Mouse (Mus musculus): ENCODE results near the gene Gpx4. TPM values are rescaled to one million over a fixed set of nuclear protein-coding genes. Genes with fewer than 3 reads are reported as not detected.

Gpx4 gene
- polyA plus RNA-seq, 1 experiment from 2014 or later: 557 TPM

GRCm38 (mm10) chr10:80102216-80102915 lies 55.4 kb downstream of the Gpx4 start:
- Histone ChIP-seq H3K4me3 (replicated peaks; ENCODE audit: low read length) (peak overlapping the region; percentile 90), H3K27me3 (ENCODE audit: control insufficient read depth, insufficient read depth, low read length) (no peaks in the 10 kb centered on the region), H3K4me2 (replicated peaks) (peak overlapping the region; percentile 93), H3K9ac (peak overlapping the region; percentile 91), H3K27ac (peak overlapping the region; percentile 78), H3K4me1 (replicated peaks; ENCODE audit: control insufficient read depth, insufficient read depth, low read length) (peaks cover 13% of the 10 kb centered on the region), H3K36me3 (replicated peaks; ENCODE audit: control insufficient read depth, insufficient read depth) (no peaks in the 10 kb centered on the region), H3K9me3 (ENCODE audit: control insufficient read depth, low read length) (no peaks in the 10 kb centered on the region)
- ATAC-seq (ENCODE audit: low FRiP score) (peak; percentile 86), DNase-seq (ENCODE audit: low spot score) (peak; percentile 82)
- under 1% methylated on average over 40 of the region's 59 CpGs for WGBS

- Histone ChIP-seq H3K4me2 (replicated peaks) (peak overlapping the region; percentile 93), H3K4me1 (replicated peaks; ENCODE audit: control insufficient read depth, insufficient read depth, low read length) (peaks cover 13% of the 10 kb centered on the region), H3K9me3 (ENCODE audit: control insufficient read depth, low read length) (no peaks in the 10 kb centered on the region), H3K36me3 (replicated peaks; ENCODE audit: control insufficient read depth, insufficient read depth) (no peaks in the 10 kb centered on the region), H3K27me3 (ENCODE audit: control insufficient read depth, insufficient read depth, low read length) (no peaks in the 10 kb centered on the region), H3K4me3 (replicated peaks; ENCODE audit: low read length) (peak overlapping the region; percentile 90; the same call in 1 of the 2 replicates), H3K27ac (peak overlapping the region; percentile 78), H3K9ac (peak overlapping the region; percentile 91)
- DNase-seq (ENCODE audit: low spot score) (no peak), ATAC-seq (ENCODE audit: low FRiP score) (no peak)
- 87% methylated on average over 2 of the region's 2 CpGs for WGBS
Observed at GRCm38 (mm10) chr10:80103032-80103431, 56.1 kb downstream of the Gpx4 start.

- no peaks in the 10 kb centered on the region for H3K9me3 ChIP-seq (ENCODE audit: control insufficient read depth, low read length)
- DNase-seq (ENCODE audit: low spot score): no peak
- no peaks in the 10 kb centered on the region for H3K27me3 ChIP-seq (ENCODE audit: control insufficient read depth, insufficient read depth, low read length)
- no peaks in the 10 kb centered on the region for H3K36me3 ChIP-seq (replicated peaks; ENCODE audit: control insufficient read depth, insufficient read depth)
- H3K9ac ChIP-seq: no peak overlapping the region
- no peak for ATAC-seq (ENCODE audit: low FRiP score)
- WGBS: 81% methylated on average over 3 of the region's 3 CpGs
- H3K4me3 ChIP-seq (replicated peaks; ENCODE audit: low read length): no peak overlapping the region
- peaks cover 13% of the 10 kb centered on the region for H3K4me1 ChIP-seq (replicated peaks; ENCODE audit: control insufficient read depth, insufficient read depth, low read length)
- no peak overlapping the region for H3K4me2 ChIP-seq (replicated peaks)
- no peak overlapping the region for H3K27ac ChIP-seq
Observed at GRCm38 (mm10) chr10:80104181-80104580, 57.2 kb downstream of the Gpx4 start.

- no peak within 1 kb of the TSS for H3K4me2 ChIP-seq (replicated peaks)
- no peak within 1 kb of the TSS for H3K9ac ChIP-seq
- ATAC-seq (ENCODE audit: low FRiP score) (no peak), DNase-seq (ENCODE audit: low spot score) (no peak)
- no peaks in the 10 kb centered on the region for H3K9me3 ChIP-seq (ENCODE audit: control insufficient read depth, low read length)
- H3K4me3 ChIP-seq (replicated peaks; ENCODE audit: low read length): no peak within 1 kb of the TSS
- no peak within 1 kb of the TSS for H3K27ac ChIP-seq
- 0 out of 2 replicates have a peak, but pooled peaks cover 3% of the 10 kb centered on the region for H3K27me3 ChIP-seq (ENCODE audit: control insufficient read depth, insufficient read depth, low read length)
- 76% methylated on average over 5 of the region's 5 CpGs for WGBS
- H3K4me1 ChIP-seq (replicated peaks; ENCODE audit: control insufficient read depth, insufficient read depth, low read length): peaks cover 13% of the 10 kb centered on the region
- H3K36me3 ChIP-seq (replicated peaks; ENCODE audit: control insufficient read depth, insufficient read depth): no peaks in the 10 kb centered on the region
Observed at GRCm38 (mm10) chr10:80105460-80105859, 58.5 kb downstream of the Gpx4 start, which contains the start of gene Sbno2. Gene Sbno2, minus strand, starts transcription at chr10:80105571.

- WGBS: 79% methylated on average over 5 of the region's 5 CpGs
Observed at GRCm38 (mm10) chr10:80105926-80106325, 59.0 kb downstream of the Gpx4 start.

More at GRCm38 (mm10) chr10:80105926-80106325, 59.0 kb downstream of the Gpx4 start:
- no peak for ATAC-seq (ENCODE audit: low FRiP score)
- H3K4me2 ChIP-seq (replicated peaks): no peak overlapping the region
- no peaks in the 10 kb centered on the region for H3K36me3 ChIP-seq (replicated peaks; ENCODE audit: control insufficient read depth, insufficient read depth)
- H3K4me3 ChIP-seq (replicated peaks; ENCODE audit: low read length): no peak overlapping the region
- H3K27ac ChIP-seq: no peak overlapping the region
- no peak for DNase-seq (ENCODE audit: low spot score)
- no peak overlapping the region for H3K9ac ChIP-seq
- H3K9me3 ChIP-seq (ENCODE audit: control insufficient read depth, low read length): no peaks in the 10 kb centered on the region
- 0 out of 2 replicates have a peak, but pooled peaks cover 5% of the 10 kb centered on the region for H3K27me3 ChIP-seq (ENCODE audit: control insufficient read depth, insufficient read depth, low read length)
- peaks cover 13% of the 10 kb centered on the region for H3K4me1 ChIP-seq (replicated peaks; ENCODE audit: control insufficient read depth, insufficient read depth, low read length)

Other genes starting within 250 kb of the Gpx4 start
- gene Misp, start 226.2 kb upstream of the Gpx4 start, polyA plus RNA-seq (2014; fragmentation: Nextera tagmentation; extraction: Ambion mirVana): 0.08 and 0.74 TPM in 2 replicates
- gene Ptbp1, start 192.7 kb upstream of the Gpx4 start, polyA plus RNA-seq (2014; fragmentation: Nextera tagmentation; extraction: Ambion mirVana): 59.5 and 62.6 TPM in 2 replicates
- gene Prtn3, start 172.7 kb upstream of the Gpx4 start, polyA plus RNA-seq (2014; fragmentation: Nextera tagmentation; extraction: Ambion mirVana): 10.1 and 12.8 TPM in 2 replicates
- gene Plppr3, start 172.5 kb upstream of the Gpx4 start, polyA plus RNA-seq (2014; fragmentation: Nextera tagmentation; extraction: Ambion mirVana): 288 and 294 TPM in 2 replicates
- 0.47 TPM in 1 of 2 replicates, not detected in the other for gene Elane, start 160.9 kb upstream of the Gpx4 start, polyA plus RNA-seq (2014; fragmentation: Nextera tagmentation; extraction: Ambion mirVana)
- gene Cfd, start 156.3 kb upstream of the Gpx4 start, polyA plus RNA-seq (2014; fragmentation: Nextera tagmentation; extraction: Ambion mirVana): not detected in 2 replicates
- gene Med16, start 138.2 kb upstream of the Gpx4 start, polyA plus RNA-seq (2014; fragmentation: Nextera tagmentation; extraction: Ambion mirVana): 42.0 and 42.5 TPM in 2 replicates
- gene Gm26602, start 136.3 kb upstream of the Gpx4 start, polyA plus RNA-seq (2014; fragmentation: Nextera tagmentation; extraction: Ambion mirVana): 1.1 TPM in 1 of 2 replicates, not detected in the other
- gene Kiss1r, start 130.2 kb upstream of the Gpx4 start, polyA plus RNA-seq (2014; fragmentation: Nextera tagmentation; extraction: Ambion mirVana): 1.7 and 2.6 TPM in 2 replicates
- gene R3hdm4, start 126.0 kb upstream of the Gpx4 start, polyA plus RNA-seq (2014; fragmentation: Nextera tagmentation; extraction: Ambion mirVana): 228 and 232 TPM in 2 replicates
- 3.4 and 3.8 TPM in 2 replicates for gene Arid3a, start 120.1 kb upstream of the Gpx4 start, polyA plus RNA-seq (2014; fragmentation: Nextera tagmentation; extraction: Ambion mirVana)
- 91.8 and 97.8 TPM in 2 replicates for gene Wdr18, start 87.0 kb upstream of the Gpx4 start, polyA plus RNA-seq (2014; fragmentation: Nextera tagmentation; extraction: Ambion mirVana)
- 0.30 and 0.33 TPM in 2 replicates for gene Grin3b, start 76.5 kb upstream of the Gpx4 start, polyA plus RNA-seq (2014; fragmentation: Nextera tagmentation; extraction: Ambion mirVana)
- gene Tmem259, start 62.8 kb upstream of the Gpx4 start, polyA plus RNA-seq (2014; fragmentation: Nextera tagmentation; extraction: Ambion mirVana): 22.6 and 22.8 TPM in 2 replicates
- gene Cnn2, start 58.6 kb upstream of the Gpx4 start, polyA plus RNA-seq (2014; fragmentation: Nextera tagmentation; extraction: Ambion mirVana): 28.4 and 37.6 TPM in 2 replicates
- 4.1 and 4.5 TPM in 2 replicates for gene Abca7, start 50.7 kb upstream of the Gpx4 start, polyA plus RNA-seq (2014; fragmentation: Nextera tagmentation; extraction: Ambion mirVana)
- 1.1 and 1.7 TPM in 2 replicates for gene Arhgap45, start 30.5 kb upstream of the Gpx4 start, polyA plus RNA-seq (2014; fragmentation: Nextera tagmentation; extraction: Ambion mirVana)
- 142 and 150 TPM in 2 replicates for gene Polr2e, start 7.4 kb upstream of the Gpx4 start, polyA plus RNA-seq (2014; fragmentation: Nextera tagmentation; extraction: Ambion mirVana)
- gene Sbno2, start 58.4 kb downstream of the Gpx4 start, polyA plus RNA-seq (2014; fragmentation: Nextera tagmentation; extraction: Ambion mirVana): 12.3 and 12.6 TPM in 2 replicates
- 20.2 and 24.6 TPM in 2 replicates for gene Stk11, start 68.6 kb downstream of the Gpx4 start, polyA plus RNA-seq (2014; fragmentation: Nextera tagmentation; extraction: Ambion mirVana)
- gene Atp5d, start 91.5 kb downstream of the Gpx4 start, polyA plus RNA-seq (2014; fragmentation: Nextera tagmentation; extraction: Ambion mirVana): 469 and 505 TPM in 2 replicates
- gene Cbarp, start 93.7 kb downstream of the Gpx4 start, polyA plus RNA-seq (2014; fragmentation: Nextera tagmentation; extraction: Ambion mirVana): 93.4 and 96.4 TPM in 2 replicates
- gene Midn, start 101.1 kb downstream of the Gpx4 start, polyA plus RNA-seq (2014; fragmentation: Nextera tagmentation; extraction: Ambion mirVana): 44.1 and 54.4 TPM in 2 replicates
- 203 and 252 TPM in 2 replicates for gene Cirbp, start 118.8 kb downstream of the Gpx4 start, polyA plus RNA-seq (2014; fragmentation: Nextera tagmentation; extraction: Ambion mirVana)
- gene 1600002K03Rik, start 125.8 kb downstream of the Gpx4 start, polyA plus RNA-seq (2014; fragmentation: Nextera tagmentation; extraction: Ambion mirVana): 7.0 and 7.7 TPM in 2 replicates
- gene Efna2, start 132.3 kb downstream of the Gpx4 start, polyA plus RNA-seq (2014; fragmentation: Nextera tagmentation; extraction: Ambion mirVana): 25.9 and 26.2 TPM in 2 replicates
- gene Mum1, start 179.3 kb downstream of the Gpx4 start, polyA plus RNA-seq (2014; fragmentation: Nextera tagmentation; extraction: Ambion mirVana): 29.0 and 32.9 TPM in 2 replicates
- 303 and 341 TPM in 2 replicates for gene Ndufs7, start 202.0 kb downstream of the Gpx4 start, polyA plus RNA-seq (2014; fragmentation: Nextera tagmentation; extraction: Ambion mirVana)
- gene Gamt, start 213.8 kb downstream of the Gpx4 start, polyA plus RNA-seq (2014; fragmentation: Nextera tagmentation; extraction: Ambion mirVana): 17.3 and 24.3 TPM in 2 replicates
- gene Dazap1, start 214.3 kb downstream of the Gpx4 start, polyA plus RNA-seq (2014; fragmentation: Nextera tagmentation; extraction: Ambion mirVana): 35.2 and 36.3 TPM in 2 replicates
- gene Rps15, start 245.3 kb downstream of the Gpx4 start, polyA plus RNA-seq (2014; fragmentation: Nextera tagmentation; extraction: Ambion mirVana): 570 and 649 TPM in 2 replicates
- 200 and 216 TPM in 2 replicates for gene Apc2, start 248.8 kb downstream of the Gpx4 start, polyA plus RNA-seq (2014; fragmentation: Nextera tagmentation; extraction: Ambion mirVana)

All from hindbrain, embryonic 14.5 days (tissue).